Mouse (Mus musculus): ENCODE data around the gene Gm10382. TPM values are rescaled to one million over a fixed set of nuclear protein-coding genes. Genes with fewer than 3 reads are reported as not detected.
"Not testable (repeated sequence)": the region's sequence is repeated elsewhere in the genome, so short reads cannot be mapped to it uniquely, and the experiment has no call there.

Gm10382 gene
- total and polyA plus RNA-seq, 2 experiments from 2014 or later, result 0.66 TPM; not detected in 1

- Histone ChIP-seq H3K9me3 (ENCODE audit: low read length) (no peaks in the 10 kb centered on the region), H3K27me3 (ENCODE audit: insufficient read depth, low read length) (no peaks in the 10 kb centered on the region), H3K9ac (replicated peaks; ENCODE audit: low read length) (peak overlapping the region; percentile 67), H3K36me3 (ENCODE audit: insufficient read depth, low read length) (no peaks in the 10 kb centered on the region), H3K4me1 (ENCODE audit: insufficient read depth, low read length) (peaks cover 6% of the 10 kb centered on the region), H3K27ac (peak overlapping the region; percentile 92), H3K4me3 (ENCODE audit: low read length) (peak overlapping the region; percentile 46), H3K4me2 (ENCODE audit: low read depth, low read length) (peak overlapping the region; percentile 83)
- ATAC-seq, result no peak
- 55% methylated on average over 13 of the region's 13 CpGs for WGBS
- DNase-seq (ENCODE audit: low spot score), result no peak
- no peak for TF ChIP-seq CTCF (IDR thresholded peaks at IDR 0.05; ENCODE audit: low read depth)
Measured at GRCm38 (mm10) chr5:125407020-125407830, 18.1 kb downstream of the Gm10382 start.

- Histone ChIP-seq H3K9ac (replicated peaks; ENCODE audit: low read length) (no peak overlapping the region), H3K4me2 (ENCODE audit: low read depth, low read length) (no peak overlapping the region), H3K4me3 (ENCODE audit: low read length) (no peak overlapping the region), H3K9me3 (ENCODE audit: low read length) (no peaks in the 10 kb centered on the region), H3K36me3 (ENCODE audit: insufficient read depth, low read length) (no peaks in the 10 kb centered on the region), H3K27me3 (ENCODE audit: insufficient read depth, low read length) (no peaks in the 10 kb centered on the region), H3K4me1 (ENCODE audit: insufficient read depth, low read length) (peaks cover 6% of the 10 kb centered on the region), H3K27ac (0 out of 2 replicates have a peak overlapping the region, but pooled peaks have one; percentile 32)
- 75% methylated on average over 14 of the region's 14 CpGs for WGBS
- no peak for TF ChIP-seq CTCF (IDR thresholded peaks at IDR 0.05; ENCODE audit: low read depth)
- DNase-seq (ENCODE audit: low spot score), result no peak
- ATAC-seq, result no peak
Measured at GRCm38 (mm10) chr5:125407910-125408575, 18.9 kb downstream of the Gm10382 start.

- peaks cover 6% of the 10 kb centered on the region for H3K4me1 ChIP-seq (ENCODE audit: insufficient read depth, low read length)
- H3K9ac ChIP-seq (replicated peaks; ENCODE audit: low read length), result no peak overlapping the region
- H3K4me2 ChIP-seq (ENCODE audit: low read depth, low read length), result peak overlapping the region; percentile 43
- DNase-seq (ENCODE audit: low spot score) (peak; percentile 90), ATAC-seq (peak; percentile 55)
- no peaks in the 10 kb centered on the region for H3K27me3 ChIP-seq (ENCODE audit: insufficient read depth, low read length)
- TF ChIP-seq CTCF (IDR thresholded peaks at IDR 0.05; ENCODE audit: low read depth), result no peak
- H3K4me3 ChIP-seq (ENCODE audit: low read length), result peak overlapping the region; percentile 26
- H3K9me3 ChIP-seq (ENCODE audit: low read length), result no peaks in the 10 kb centered on the region
- H3K27ac ChIP-seq, result peak overlapping the region; percentile 60
- H3K36me3 ChIP-seq (ENCODE audit: insufficient read depth, low read length), result peaks cover 2% of the 10 kb centered on the region; the same call in 1 of the 2 replicates
- 2% methylated on average over 13 of the region's 13 CpGs for WGBS
Measured at GRCm38 (mm10) chr5:125408842-125409241, 19.7 kb downstream of the Gm10382 start.

GRCm38 (mm10) chr5:125409348-125410090 is 20.4 kb downstream of the Gm10382 start:
- H3K4me3 ChIP-seq (ENCODE audit: low read length), result peak overlapping the region; percentile 26
- no peak overlapping the region for H3K9ac ChIP-seq (replicated peaks; ENCODE audit: low read length)
- no peaks in the 10 kb centered on the region for H3K27me3 ChIP-seq (ENCODE audit: insufficient read depth, low read length)
- ATAC-seq, result peak; percentile 30; the same call in 1 of the 2 replicates
- H3K9me3 ChIP-seq (ENCODE audit: low read length), result no peaks in the 10 kb centered on the region
- H3K27ac ChIP-seq, result peak overlapping the region; percentile 60
- H3K4me2 ChIP-seq (ENCODE audit: low read depth, low read length), result peak overlapping the region; percentile 43
- peak; percentile 75 for DNase-seq (ENCODE audit: low spot score)
- H3K36me3 ChIP-seq (ENCODE audit: insufficient read depth, low read length), result peaks cover 4% of the 10 kb centered on the region; the same call in 1 of the 2 replicates
- WGBS, result 13% methylated on average over 20 of the region's 20 CpGs
- TF ChIP-seq CTCF (IDR thresholded peaks at IDR 0.05; ENCODE audit: low read depth), result no peak
- peaks cover 6% of the 10 kb centered on the region for H3K4me1 ChIP-seq (ENCODE audit: insufficient read depth, low read length)

- Histone ChIP-seq H3K27ac (no peak overlapping the region), H3K9me3 (ENCODE audit: low read length) (no peaks in the 10 kb centered on the region), H3K9ac (replicated peaks; ENCODE audit: low read length) (no peak overlapping the region), H3K36me3 (ENCODE audit: insufficient read depth, low read length) (peaks cover 27% of the 10 kb centered on the region), H3K4me3 (ENCODE audit: low read length) (no peak overlapping the region), H3K4me1 (ENCODE audit: insufficient read depth, low read length) (peaks cover 4% of the 10 kb centered on the region), H3K4me2 (ENCODE audit: low read depth, low read length) (no peak overlapping the region), H3K27me3 (ENCODE audit: insufficient read depth, low read length) (no peaks in the 10 kb centered on the region)
- TF ChIP-seq CTCF (IDR thresholded peaks at IDR 0.05; ENCODE audit: low read depth), result peak; percentile 81
- DNase-seq (ENCODE audit: low spot score) (peak; percentile 74), ATAC-seq (no peak)
- WGBS, result 61% methylated on average over 5 of the region's 5 CpGs
Measured at GRCm38 (mm10) chr5:125411972-125412530, 22.9 kb downstream of the Gm10382 start.

GRCm38 (mm10) chr5:125412536-125412935 is 23.4 kb downstream of the Gm10382 start:
- DNase-seq (ENCODE audit: low spot score); H3K4me2 ChIP-seq (ENCODE audit: low read depth, low read length); H3K9ac ChIP-seq (replicated peaks; ENCODE audit: low read length); H3K9me3 ChIP-seq (ENCODE audit: low read length); ATAC-seq; H3K4me3 ChIP-seq (ENCODE audit: low read length); H3K27ac ChIP-seq; H3K27me3 ChIP-seq (ENCODE audit: insufficient read depth, low read length); H3K4me1 ChIP-seq (ENCODE audit: insufficient read depth, low read length): not testable (repeated sequence)
- WGBS, result 84% methylated on average over 8 of the region's 8 CpGs
- peaks cover 28% of the 10 kb centered on the region for H3K36me3 ChIP-seq (ENCODE audit: insufficient read depth, low read length)

All from hindbrain, postnatal 0 days (tissue).